Mouse (Mus musculus): ENCODE data around the gene Prkg1. TPM values are rescaled to one million over a fixed set of nuclear protein-coding genes. Genes with fewer than 3 reads are reported as not detected.

The Prkg1 gene
- polyA plus RNA-seq, 1 experiment from 2014 or later: 2.2 TPM

DNA sequence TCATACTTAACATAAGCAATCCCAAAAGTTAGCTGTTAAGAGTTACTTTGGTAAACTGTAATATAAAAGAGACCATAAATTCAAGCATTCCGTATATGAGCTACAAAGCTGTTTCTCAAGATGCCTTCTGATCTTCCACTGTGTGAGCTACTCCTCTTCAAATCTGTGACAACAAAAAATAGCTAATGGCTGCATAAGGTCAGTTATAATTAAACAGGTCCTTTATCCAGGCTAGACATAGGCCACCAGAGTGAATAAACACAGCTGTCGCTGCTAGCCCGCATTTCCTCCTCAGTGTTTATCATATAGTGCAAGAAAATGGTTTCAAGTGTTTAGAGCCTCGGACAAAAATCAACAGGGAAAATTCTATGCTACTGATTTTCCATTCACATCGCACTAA, 218.8 kb downstream of the Prkg1 start:
- no peaks in the 10 kb centered on the region for H3K4me1 ChIP-seq (replicated peaks; ENCODE audit: control insufficient read depth, insufficient read depth, low read length)
- H3K4me2 ChIP-seq: no peak overlapping the region
- no peaks in the 10 kb centered on the region for H3K9me3 ChIP-seq (ENCODE audit: control insufficient read depth, low read length)
- no peak overlapping the region for H3K4me3 ChIP-seq (ENCODE audit: low read depth, low read length)
- no peaks in the 10 kb centered on the region for H3K27me3 ChIP-seq (replicated peaks; ENCODE audit: control insufficient read depth, insufficient read depth, low read length)
- DNase-seq (ENCODE audit: low spot score) (no peak), ATAC-seq (replicated peaks; ENCODE audit: low FRiP score) (no peak)
- no peaks in the 10 kb centered on the region for H3K36me3 ChIP-seq (ENCODE audit: control insufficient read depth, insufficient read depth, low read length)
- H3K27ac ChIP-seq (ENCODE audit: low read depth, low read length): no peak overlapping the region
- no peak overlapping the region for H3K9ac ChIP-seq (ENCODE audit: low read depth, low read length)
- 78% methylated on average over 5 of the region's 5 CpGs for WGBS

GRCm38 (mm10) chr19:31531249-31531740, 233.5 kb downstream of the Prkg1 start:
- 65% methylated on average over 7 of the region's 7 CpGs for WGBS
- ATAC-seq (replicated peaks; ENCODE audit: low FRiP score) (no peak), DNase-seq (ENCODE audit: low spot score) (no peak)
- H3K9me3 ChIP-seq (ENCODE audit: control insufficient read depth, low read length): no peaks in the 10 kb centered on the region
- H3K9ac ChIP-seq (ENCODE audit: low read depth, low read length): no peak overlapping the region
- H3K27ac ChIP-seq (ENCODE audit: low read depth, low read length): no peak overlapping the region
- H3K4me3 ChIP-seq (ENCODE audit: low read depth, low read length): no peak overlapping the region
- no peak overlapping the region for H3K4me2 ChIP-seq
- H3K4me1 ChIP-seq (replicated peaks; ENCODE audit: control insufficient read depth, insufficient read depth, low read length): no peaks in the 10 kb centered on the region
- H3K36me3 ChIP-seq (ENCODE audit: control insufficient read depth, insufficient read depth, low read length): no peaks in the 10 kb centered on the region
- H3K27me3 ChIP-seq (replicated peaks; ENCODE audit: control insufficient read depth, insufficient read depth, low read length): no peaks in the 10 kb centered on the region

DNA sequence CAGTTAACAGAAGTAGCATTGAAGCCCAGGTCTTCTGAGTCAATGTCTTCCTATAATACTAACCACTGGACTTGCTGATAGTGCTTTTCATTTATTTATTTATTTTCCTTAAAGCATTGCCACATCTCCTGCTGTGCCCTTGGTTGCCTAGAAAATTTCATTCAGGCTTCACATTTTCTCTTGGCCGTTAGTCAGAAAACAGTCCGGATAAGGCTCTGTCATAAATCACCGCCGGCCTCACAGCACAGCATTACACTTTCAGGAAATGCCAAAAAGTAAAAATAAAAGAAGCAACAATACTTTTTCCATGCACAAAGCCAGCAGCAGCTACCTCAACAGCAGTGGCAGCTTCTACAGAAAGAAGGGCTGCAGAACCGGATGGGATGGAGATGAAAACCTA, 234.2 kb downstream of the Prkg1 start:
- WGBS: 61% methylated on average over 5 of the region's 5 CpGs
- no peaks in the 10 kb centered on the region for H3K4me1 ChIP-seq (replicated peaks; ENCODE audit: control insufficient read depth, insufficient read depth, low read length)
- H3K27me3 ChIP-seq (replicated peaks; ENCODE audit: control insufficient read depth, insufficient read depth, low read length): no peaks in the 10 kb centered on the region
- no peak overlapping the region for H3K4me2 ChIP-seq
- no peak overlapping the region for H3K4me3 ChIP-seq (ENCODE audit: low read depth, low read length)
- no peak for ATAC-seq (replicated peaks; ENCODE audit: low FRiP score)
- no peak for DNase-seq (ENCODE audit: low spot score)
- H3K36me3 ChIP-seq (ENCODE audit: control insufficient read depth, insufficient read depth, low read length): no peaks in the 10 kb centered on the region
- H3K9me3 ChIP-seq (ENCODE audit: control insufficient read depth, low read length): no peaks in the 10 kb centered on the region
- H3K27ac ChIP-seq (ENCODE audit: low read depth, low read length): no peak overlapping the region
- no peak overlapping the region for H3K9ac ChIP-seq (ENCODE audit: low read depth, low read length)

DNA sequence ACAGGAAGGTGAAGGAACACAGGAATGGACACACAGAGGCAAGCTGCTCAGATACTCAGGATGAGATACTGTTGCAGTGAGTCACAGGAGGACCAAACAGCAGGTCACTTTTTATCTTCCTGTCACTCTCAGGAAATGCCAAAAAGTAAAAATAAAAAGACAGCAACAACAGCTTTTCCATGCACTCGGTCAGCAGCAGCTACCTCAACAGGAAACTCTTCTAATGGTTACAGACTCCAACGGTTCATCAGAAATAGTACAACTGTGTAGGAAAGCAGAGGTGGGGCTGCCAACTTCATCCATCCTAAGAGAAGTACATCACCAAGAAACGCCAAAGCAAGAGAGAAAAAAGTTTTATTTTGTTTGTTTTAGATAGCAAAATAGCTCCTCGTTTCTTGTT, 234.9 kb downstream of the Prkg1 start:
- WGBS: 52% methylated on average over 4 of the region's 4 CpGs
- no peak overlapping the region for H3K9ac ChIP-seq (ENCODE audit: low read depth, low read length)

GRCm38 (mm10) chr19:31514490-31514889, 250.3 kb downstream of the Prkg1 start:
- no peak for ATAC-seq (replicated peaks; ENCODE audit: low FRiP score)
- DNase-seq (ENCODE audit: low spot score): no peak
- 71% methylated on average over 2 of the region's 2 CpGs for WGBS

More for the DNA sequence above, 234.9 kb downstream of the Prkg1 start:
- Histone ChIP-seq H3K4me2 (no peak overlapping the region), H3K27ac (ENCODE audit: low read depth, low read length) (no peak overlapping the region), H3K27me3 (replicated peaks; ENCODE audit: control insufficient read depth, insufficient read depth, low read length) (no peaks in the 10 kb centered on the region), H3K4me1 (replicated peaks; ENCODE audit: control insufficient read depth, insufficient read depth, low read length) (no peaks in the 10 kb centered on the region), H3K9me3 (ENCODE audit: control insufficient read depth, low read length) (no peaks in the 10 kb centered on the region), H3K4me3 (ENCODE audit: low read depth, low read length) (no peak overlapping the region), H3K36me3 (ENCODE audit: control insufficient read depth, insufficient read depth, low read length) (no peaks in the 10 kb centered on the region)
- ATAC-seq (replicated peaks; ENCODE audit: low FRiP score): no peak
- no peak for DNase-seq (ENCODE audit: low spot score)

GRCm38 (mm10) chr19:31507831-31508230, 257.0 kb downstream of the Prkg1 start:
- no peaks in the 10 kb centered on the region for H3K9me3 ChIP-seq (ENCODE audit: control insufficient read depth, low read length)
- DNase-seq (ENCODE audit: low spot score): no peak
- no peak overlapping the region for H3K4me2 ChIP-seq
- H3K4me1 ChIP-seq (replicated peaks; ENCODE audit: control insufficient read depth, insufficient read depth, low read length): no peaks in the 10 kb centered on the region
- no peak overlapping the region for H3K27ac ChIP-seq (ENCODE audit: low read depth, low read length)
- H3K9ac ChIP-seq (ENCODE audit: low read depth, low read length): no peak overlapping the region
- no peak for ATAC-seq (replicated peaks; ENCODE audit: low FRiP score)
- WGBS: 61% methylated on average over 3 of the region's 3 CpGs
- no peaks in the 10 kb centered on the region for H3K27me3 ChIP-seq (replicated peaks; ENCODE audit: control insufficient read depth, insufficient read depth, low read length)
- no peak overlapping the region for H3K4me3 ChIP-seq (ENCODE audit: low read depth, low read length)
- H3K36me3 ChIP-seq (ENCODE audit: control insufficient read depth, insufficient read depth, low read length): no peaks in the 10 kb centered on the region

More at GRCm38 (mm10) chr19:31514490-31514889, 250.3 kb downstream of the Prkg1 start:
- Histone ChIP-seq H3K9me3 (ENCODE audit: control insufficient read depth, low read length) (no peaks in the 10 kb centered on the region), H3K4me1 (replicated peaks; ENCODE audit: control insufficient read depth, insufficient read depth, low read length) (no peaks in the 10 kb centered on the region), H3K4me3 (ENCODE audit: low read depth, low read length) (no peak overlapping the region), H3K4me2 (no peak overlapping the region), H3K9ac (ENCODE audit: low read depth, low read length) (no peak overlapping the region), H3K27me3 (replicated peaks; ENCODE audit: control insufficient read depth, insufficient read depth, low read length) (no peaks in the 10 kb centered on the region), H3K36me3 (ENCODE audit: control insufficient read depth, insufficient read depth, low read length) (no peaks in the 10 kb centered on the region), H3K27ac (ENCODE audit: low read depth, low read length) (no peak overlapping the region)

- Histone ChIP-seq H3K9me3 (ENCODE audit: control insufficient read depth, low read length) (no peaks in the 10 kb centered on the region), H3K4me3 (ENCODE audit: low read depth, low read length) (no peak overlapping the region), H3K36me3 (ENCODE audit: control insufficient read depth, insufficient read depth, low read length) (no peaks in the 10 kb centered on the region), H3K4me2 (no peak overlapping the region), H3K4me1 (replicated peaks; ENCODE audit: control insufficient read depth, insufficient read depth, low read length) (no peaks in the 10 kb centered on the region), H3K27me3 (replicated peaks; ENCODE audit: control insufficient read depth, insufficient read depth, low read length) (no peaks in the 10 kb centered on the region), H3K27ac (ENCODE audit: low read depth, low read length) (no peak overlapping the region), H3K9ac (ENCODE audit: low read depth, low read length) (no peak overlapping the region)
- DNase-seq (ENCODE audit: low spot score) (no peak), ATAC-seq (replicated peaks; ENCODE audit: low FRiP score) (no peak)
- 71% methylated on average over 2 of the region's 2 CpGs for WGBS
Observed at GRCm38 (mm10) chr19:31506296-31506695, 258.5 kb downstream of the Prkg1 start.

DNA sequence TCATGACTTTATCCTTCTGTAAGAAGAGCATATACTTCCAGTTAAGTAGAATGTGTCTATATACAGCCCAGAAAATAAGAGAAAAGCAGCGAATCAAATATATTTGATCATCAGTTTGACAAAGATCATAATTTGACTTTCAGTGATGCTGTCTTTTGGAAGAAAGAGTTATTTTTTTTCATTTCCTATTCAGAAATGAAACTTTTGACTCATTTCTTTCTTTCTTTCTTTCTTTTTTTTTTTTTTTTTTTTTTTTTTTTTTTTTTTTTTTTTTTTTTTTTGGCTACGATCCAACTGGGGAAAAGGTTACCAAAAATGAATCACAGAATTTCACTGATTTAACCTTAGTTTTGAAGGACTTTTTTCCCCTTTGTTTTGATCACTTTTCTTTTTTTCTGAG, 259.8 kb downstream of the Prkg1 start:
- ATAC-seq (replicated peaks; ENCODE audit: low FRiP score): no peak
- no peak overlapping the region for H3K4me3 ChIP-seq (ENCODE audit: low read depth, low read length)
- WGBS: 89% methylated on average over 2 of the region's 2 CpGs
- no peaks in the 10 kb centered on the region for H3K4me1 ChIP-seq (replicated peaks; ENCODE audit: control insufficient read depth, insufficient read depth, low read length)
- H3K27me3 ChIP-seq (replicated peaks; ENCODE audit: control insufficient read depth, insufficient read depth, low read length): no peaks in the 10 kb centered on the region
- no peaks in the 10 kb centered on the region for H3K36me3 ChIP-seq (ENCODE audit: control insufficient read depth, insufficient read depth, low read length)
- no peak overlapping the region for H3K9ac ChIP-seq (ENCODE audit: low read depth, low read length)
- no peak for DNase-seq (ENCODE audit: low spot score)
- no peak overlapping the region for H3K27ac ChIP-seq (ENCODE audit: low read depth, low read length)
- no peak overlapping the region for H3K4me2 ChIP-seq
- no peaks in the 10 kb centered on the region for H3K9me3 ChIP-seq (ENCODE audit: control insufficient read depth, low read length)

DNA sequence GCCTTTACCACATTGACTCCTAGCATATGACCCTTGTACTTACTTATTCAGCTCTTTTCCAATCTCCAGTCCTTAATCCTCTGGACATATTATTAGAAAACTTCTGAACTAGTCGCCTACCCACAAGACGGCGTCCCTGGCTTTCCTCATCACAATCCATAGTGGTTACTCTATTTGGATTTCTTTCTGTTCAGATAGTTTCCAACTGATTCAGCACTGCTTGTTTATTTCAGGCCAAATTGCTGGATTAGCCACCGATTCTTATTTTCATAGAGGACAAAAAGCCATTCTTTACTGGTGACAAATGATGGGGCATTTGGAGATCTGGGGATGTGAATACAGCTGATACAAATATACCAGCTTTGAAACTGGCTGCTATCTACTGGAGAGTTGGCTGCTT, 267.4 kb downstream of the Prkg1 start:
- DNase-seq (ENCODE audit: low spot score) (no peak), ATAC-seq (replicated peaks; ENCODE audit: low FRiP score) (no peak)
- no peaks in the 10 kb centered on the region for H3K36me3 ChIP-seq (ENCODE audit: control insufficient read depth, insufficient read depth, low read length)
- no peaks in the 10 kb centered on the region for H3K9me3 ChIP-seq (ENCODE audit: control insufficient read depth, low read length)
- H3K4me2 ChIP-seq: no peak overlapping the region
- no peaks in the 10 kb centered on the region for H3K4me1 ChIP-seq (replicated peaks; ENCODE audit: control insufficient read depth, insufficient read depth, low read length)
- H3K27me3 ChIP-seq (replicated peaks; ENCODE audit: control insufficient read depth, insufficient read depth, low read length): no peaks in the 10 kb centered on the region
- 77% methylated on average over 4 of the region's 4 CpGs for WGBS
- no peak overlapping the region for H3K9ac ChIP-seq (ENCODE audit: low read depth, low read length)
- H3K27ac ChIP-seq (ENCODE audit: low read depth, low read length): no peak overlapping the region
- H3K4me3 ChIP-seq (ENCODE audit: low read depth, low read length): no peak overlapping the region

All from liver, embryonic 11.5 days (tissue).